Mouse (Mus musculus) heart, postnatal 14 days (tissue): ENCODE data around the gene Relt. TPM values are rescaled to one million over a fixed set of nuclear protein-coding genes. Genes with fewer than 3 reads are reported as not detected.

Experiments used
- DNase-seq, 2 experiments: peaks; one replicate each; pipeline ENCODE4 v3.0.0; 2021 to 2022
- intact Hi-C: fragments of 180-260 bp; cut with DNase I; formaldehyde crosslinking; loops from one replicate; pipeline ENCODE4 v1.15.1; 2025
- long read RNA-seq, 2 experiments: library from polyadenylated mRNA; stranded (forward); transcript quantifications; one replicate each; pipeline ENCODE4 v2.0.0; 2021
- total RNA-seq, 2 experiments: library from RNA; stranded (reverse); gene quantifications; 2 replicates each; pipeline ENCODE4 v1.2.3; 2021

The Relt gene
- total RNA-seq: 1 to 10 TPM; 2.4 to 3.3 TPM
- long read RNA-seq, experiment 1, partial matches to known transcripts: 1 of 5 reads
- long read RNA-seq, experiment 1, other reads (novel, unspliced or antisense): 3 of 5 reads
- long read RNA-seq, experiment 2, partial matches to known transcripts: 0 of 6 reads
- long read RNA-seq, experiment 2, other reads (novel, unspliced or antisense): 4 of 6 reads

GRCm38 (mm10) chr7:100862828-100863638 lies at the start of gene Relt:
Relt (minus strand) TSS chr7:100863446.
- intact Hi-C loops: no loop called here

GRCm38 (mm10) chr7:100911791-100912190 lies 48.5 kb upstream of the Relt start:
- DNase-seq: peak; percentile 56 to 58
- intact Hi-C loops: no loop called here

More at GRCm38 (mm10) chr7:100862828-100863638, at the start of gene Relt:
- peak; percentile 95 to 98 for DNase-seq

- no peak for DNase-seq
- intact Hi-C loops: no loop called here
Observed at GRCm38 (mm10) chr7:100911246-100911770, 48.1 kb upstream of the Relt start.

GRCm38 (mm10) chr7:100908567-100908966 lies 45.3 kb upstream of the Relt start:
- peak; percentile 63 to 71 for DNase-seq
- intact Hi-C loops: no loop called here

- intact Hi-C loops: no loop called here
Observed at GRCm38 (mm10) chr7:100908061-100908460, 44.8 kb upstream of the Relt start.

GRCm38 (mm10) chr7:100907231-100907630 lies 44.0 kb upstream of the Relt start:
- intact Hi-C loops: loop anchor here (1.0 to 2.0 kb wide), 3 partner anchors 25 to 144 kb away; partner anchors contain the start of gene Arhgef17
- peak; percentile 88 to 93 for DNase-seq

More at GRCm38 (mm10) chr7:100908061-100908460, 44.8 kb upstream of the Relt start:
- DNase-seq: peak; percentile 66 to 68

GRCm38 (mm10) chr7:100906029-100906789 lies 43.0 kb upstream of the Relt start:
- intact Hi-C loops: loop anchor here (2.0 kb wide), 2 partner anchors 59 to 145 kb away; no protein-coding TSS in a partner anchor
- DNase-seq: no peak

- intact Hi-C loops: no loop called here
- DNase-seq: no peak
Observed at GRCm38 (mm10) chr7:100905037-100905436, 41.8 kb upstream of the Relt start.

- DNase-seq: no peak
- intact Hi-C loops: no loop called here
Observed at GRCm38 (mm10) chr7:100904612-100905011, 41.4 kb upstream of the Relt start.

GRCm38 (mm10) chr7:100902451-100903137 lies 39.3 kb upstream of the Relt start:
- intact Hi-C loops: no loop called here

GRCm38 (mm10) chr7:100897828-100898227 lies 34.6 kb upstream of the Relt start:
- intact Hi-C loops: no loop called here
- no peak for DNase-seq

More at GRCm38 (mm10) chr7:100902451-100903137, 39.3 kb upstream of the Relt start:
- DNase-seq: no peak

- no peak for DNase-seq
- intact Hi-C loops: no loop called here
Observed at GRCm38 (mm10) chr7:100894833-100895226, 31.6 kb upstream of the Relt start.

GRCm38 (mm10) chr7:100894057-100894832 lies 31.0 kb upstream of the Relt start:
- intact Hi-C loops: no loop called here
- DNase-seq: peak; percentile 48 to 49

- intact Hi-C loops: no loop called here
- no peak for DNase-seq
Observed at GRCm38 (mm10) chr7:100893249-100894056, 30.2 kb upstream of the Relt start.

- intact Hi-C loops: loop anchor here (2.0 kb wide), 1 partner anchor 38 kb away; no protein-coding TSS in a partner anchor
- peak; percentile 56 to 72 for DNase-seq
Observed at GRCm38 (mm10) chr7:100886535-100886934, 23.3 kb upstream of the Relt start.

- no peak for DNase-seq
- intact Hi-C loops: no loop called here
Observed at GRCm38 (mm10) chr7:100884460-100884859, 21.2 kb upstream of the Relt start.

- DNase-seq: no peak
- intact Hi-C loops: no loop called here
Observed at GRCm38 (mm10) chr7:100881950-100882349, 18.7 kb upstream of the Relt start.

GRCm38 (mm10) chr7:100881531-100881930 lies 18.3 kb upstream of the Relt start:
- intact Hi-C loops: no loop called here
- no peak for DNase-seq
